Mouse (Mus musculus) duodenum, adult 2 months (tissue): ENCODE results near the gene Gpr107. TPM values are rescaled to one million over a fixed set of nuclear protein-coding genes. Genes with fewer than 3 reads are reported as not detected.

Experiments
- polyA plus RNA-seq: library from polyadenylated mRNA; depleted of rRNA; stranded (reverse); fragments of >200 nt; gene quantifications from 2 replicates; pipeline ENCODE4 v1.2.3, GENCODE M21; 2012; ENCODE audit warnings: low replicate concordance; rRNA removed

The Gpr107 gene
- polyA plus RNA-seq, result 19.3 and 26.8 TPM in 2 replicates

GRCm38 (mm10) chr2:31151892-31152812 lies at the start of gene Gpr107:
Gene Gpr107, plus strand, starts transcription at chr2:31152316.

DNA sequence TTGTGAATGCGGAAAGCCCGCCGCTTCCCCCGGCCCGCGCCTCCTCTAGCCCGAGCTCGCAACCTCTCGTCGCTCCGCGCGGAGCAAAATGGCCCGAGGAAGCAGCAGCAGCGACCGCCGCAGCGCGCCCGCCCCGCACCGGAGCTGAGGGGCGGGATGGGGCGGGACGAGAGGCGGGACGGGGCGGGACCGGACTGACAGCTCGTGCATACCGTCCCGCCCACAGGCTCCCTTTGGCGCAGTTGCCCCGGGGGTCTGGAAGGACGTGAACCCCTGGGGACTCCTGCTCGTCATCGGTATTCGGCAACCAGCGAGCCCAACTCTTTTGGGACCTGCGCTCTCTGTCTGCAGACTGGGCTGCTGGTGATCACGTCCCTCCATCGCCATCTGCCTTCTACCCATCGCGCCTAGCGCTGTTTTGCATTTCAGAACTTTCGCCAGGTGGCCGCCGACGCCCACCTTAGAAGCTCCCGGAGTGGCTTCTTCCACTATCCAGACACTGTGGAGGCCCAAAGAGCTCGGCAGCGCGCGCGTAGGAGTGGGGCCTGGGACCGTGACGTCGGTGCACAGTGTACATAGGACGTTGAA lies 10.2 kb upstream of the Gpr107 start, which contains the start of gene Fnbp1:
TSS of gene Fnbp1 (minus strand) at position 142 of the 588 bp plus-strand sequence.

GRCm38 (mm10) chr2:31245491-31246141 lies 93.5 kb downstream of the Gpr107 start, which contains the start of gene Ncs1:
Gene Ncs1, plus strand, starts transcription at chr2:31245823.

Other genes starting within 250 kb of the Gpr107 start
- gene Ptges, start 222.5 kb upstream of the Gpr107 start, polyA plus RNA-seq, result 12.7 and 14.5 TPM in 2 replicates
- gene Tor1b, start 199.4 kb upstream of the Gpr107 start, polyA plus RNA-seq, result 12.3 and 19.9 TPM in 2 replicates
- gene Tor1a, start 184.4 kb upstream of the Gpr107 start, polyA plus RNA-seq, result 66.2 and 88.2 TPM in 2 replicates
- gene BC005624, start 170.1 kb upstream of the Gpr107 start, polyA plus RNA-seq, result 4.2 and 6.4 TPM in 2 replicates
- 5.2 and 11.9 TPM in 2 replicates for gene Usp20, start 170.0 kb upstream of the Gpr107 start, polyA plus RNA-seq
- 21.3 and 28.8 TPM in 2 replicates for gene Fnbp1, start 10.3 kb upstream of the Gpr107 start, polyA plus RNA-seq
- gene Ncs1, start 93.5 kb downstream of the Gpr107 start, polyA plus RNA-seq, result 1.1 and 1.2 TPM in 2 replicates
- 137 and 167 TPM in 2 replicates for gene Hmcn2, start 162.1 kb downstream of the Gpr107 start, polyA plus RNA-seq